Mouse (Mus musculus): ENCODE data around the gene Ewsr1. TPM values are rescaled to one million over a fixed set of nuclear protein-coding genes. Genes with fewer than 3 reads are reported as not detected.
"Not testable (repeated sequence)": the region's sequence is repeated elsewhere in the genome, so short reads cannot be mapped to it uniquely, and the experiment has no call there.

The Ewsr1 gene
- polyA plus RNA-seq, 2 experiments = 357 to 828 TPM

DNA sequence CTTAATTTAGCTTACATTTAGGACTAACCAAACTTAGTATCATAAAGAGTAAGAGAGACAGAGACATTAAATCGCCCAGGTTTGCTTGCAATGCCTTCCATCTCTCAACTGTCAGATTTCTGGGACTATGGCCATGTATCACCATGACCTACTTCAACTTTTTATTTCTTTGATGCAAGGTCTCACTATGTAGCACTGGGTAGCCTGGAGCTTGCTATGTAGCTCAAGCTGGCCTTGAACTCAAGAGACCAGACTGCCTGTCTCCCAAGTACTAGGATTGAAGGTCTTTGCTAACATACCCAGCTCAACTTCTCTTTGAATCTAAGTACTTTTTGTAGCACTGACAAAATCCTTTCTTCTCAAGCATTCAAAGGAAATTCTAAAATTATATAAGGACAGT, 9.9 kb downstream of the Ewsr1 start:
- no peak overlapping the region for H3K27ac ChIP-seq (replicated peaks; ENCODE audit: low read depth, low read length)
- no peaks in the 10 kb centered on the region; the same call in 1 of the 2 replicates for H3K4me1 ChIP-seq (ENCODE audit: control insufficient read depth, insufficient read depth, low read length)
- H3K4me2 ChIP-seq (replicated peaks; ENCODE audit: low read depth, low read length, severe bottlenecking) = no peak overlapping the region
- no peak for DNase-seq (ENCODE audit: low spot score)
- no peak overlapping the region for H3K9ac ChIP-seq (ENCODE audit: low read depth, low read length, severe bottlenecking)
- no peak overlapping the region for H3K4me3 ChIP-seq (replicated peaks; ENCODE audit: low read length)
- H3K36me3 ChIP-seq (ENCODE audit: control insufficient read depth, insufficient read depth, low read length) = peaks cover 86% of the 10 kb centered on the region
- H3K9me3 ChIP-seq (ENCODE audit: control insufficient read depth, low read length) = no peaks in the 10 kb centered on the region
- TF ChIP-seq POLR2A (IDR thresholded peaks at IDR 0.05; ENCODE audit: borderline replicate concordance, extremely low read depth, insufficient read depth, insufficient read length) = no peak
- H3K27me3 ChIP-seq (ENCODE audit: control insufficient read depth, insufficient read depth, low read length) = no peaks in the 10 kb centered on the region
- ATAC-seq (ENCODE audit: low FRiP score, low read depth) = no peak
- WGBS = 89% methylated on average over 1 of the region's 1 CpGs

DNA sequence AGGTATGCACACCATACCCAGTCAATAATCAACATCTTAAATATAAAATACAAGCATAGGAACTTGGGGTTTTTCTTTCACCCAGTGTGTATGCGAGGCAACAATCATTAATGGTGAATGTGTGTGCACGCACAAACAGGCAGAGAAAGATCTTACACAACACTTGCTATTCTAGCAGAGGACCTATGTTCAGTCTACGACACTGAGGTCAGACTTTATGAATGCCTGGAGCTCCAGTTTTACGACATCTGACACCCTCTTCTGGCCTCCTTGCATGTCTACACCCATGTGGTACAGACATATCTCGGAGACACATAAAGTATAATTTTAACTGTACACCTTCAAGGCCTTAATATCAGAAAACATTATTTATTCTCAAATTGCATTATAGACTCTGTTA, 22.2 kb downstream of the Ewsr1 start:
- H3K27ac ChIP-seq (replicated peaks; ENCODE audit: low read depth, low read length); H3K4me1 ChIP-seq (ENCODE audit: control insufficient read depth, insufficient read depth, low read length); H3K4me2 ChIP-seq (replicated peaks; ENCODE audit: low read depth, low read length, severe bottlenecking); H3K9me3 ChIP-seq (ENCODE audit: control insufficient read depth, low read length); H3K9ac ChIP-seq (ENCODE audit: low read depth, low read length, severe bottlenecking); H3K4me3 ChIP-seq (replicated peaks; ENCODE audit: low read length); H3K27me3 ChIP-seq (ENCODE audit: control insufficient read depth, insufficient read depth, low read length); DNase-seq (ENCODE audit: low spot score); ATAC-seq (ENCODE audit: low FRiP score, low read depth): not testable (repeated sequence)
- H3K36me3 ChIP-seq (ENCODE audit: control insufficient read depth, insufficient read depth, low read length) = peaks cover 80% of the 10 kb centered on the region
- 85% methylated on average over 3 of the region's 5 CpGs for WGBS

DNA sequence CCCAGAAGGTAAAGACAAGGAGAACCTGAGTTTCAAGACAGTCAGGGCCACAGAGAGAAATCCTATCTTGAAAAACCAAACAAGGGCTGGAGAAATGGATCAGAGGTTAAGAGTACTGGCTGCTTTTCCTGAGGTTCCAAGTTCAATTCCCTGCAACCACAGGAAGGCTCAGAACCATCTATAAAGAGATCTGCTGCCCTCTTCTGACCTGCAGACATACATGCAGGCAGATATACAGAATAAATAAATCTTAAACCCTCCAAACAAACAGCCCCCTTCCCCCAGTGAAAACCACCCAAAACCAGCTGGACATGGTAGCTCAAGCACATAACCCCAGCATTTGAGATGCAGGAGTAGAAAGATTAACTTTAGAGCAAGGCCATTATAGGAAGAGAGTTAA, 23.3 kb downstream of the Ewsr1 start:
- no peaks in the 10 kb centered on the region for H3K27me3 ChIP-seq (ENCODE audit: control insufficient read depth, insufficient read depth, low read length)
- ATAC-seq (ENCODE audit: low FRiP score, low read depth) (no peak), DNase-seq (ENCODE audit: low spot score) (no peak)
- H3K9ac ChIP-seq (ENCODE audit: low read depth, low read length, severe bottlenecking) = no peak overlapping the region
- H3K4me3 ChIP-seq (replicated peaks; ENCODE audit: low read length) = no peak overlapping the region
- no peaks in the 10 kb centered on the region for H3K9me3 ChIP-seq (ENCODE audit: control insufficient read depth, low read length)
- no peak overlapping the region for H3K27ac ChIP-seq (replicated peaks; ENCODE audit: low read depth, low read length)
- peaks cover 84% of the 10 kb centered on the region for H3K36me3 ChIP-seq (ENCODE audit: control insufficient read depth, insufficient read depth, low read length)
- no peak for TF ChIP-seq POLR2A (IDR thresholded peaks at IDR 0.05; ENCODE audit: borderline replicate concordance, extremely low read depth, insufficient read depth, insufficient read length)
- no peaks in the 10 kb centered on the region for H3K4me1 ChIP-seq (ENCODE audit: control insufficient read depth, insufficient read depth, low read length)
- H3K4me2 ChIP-seq (replicated peaks; ENCODE audit: low read depth, low read length, severe bottlenecking) = no peak overlapping the region

DNA sequence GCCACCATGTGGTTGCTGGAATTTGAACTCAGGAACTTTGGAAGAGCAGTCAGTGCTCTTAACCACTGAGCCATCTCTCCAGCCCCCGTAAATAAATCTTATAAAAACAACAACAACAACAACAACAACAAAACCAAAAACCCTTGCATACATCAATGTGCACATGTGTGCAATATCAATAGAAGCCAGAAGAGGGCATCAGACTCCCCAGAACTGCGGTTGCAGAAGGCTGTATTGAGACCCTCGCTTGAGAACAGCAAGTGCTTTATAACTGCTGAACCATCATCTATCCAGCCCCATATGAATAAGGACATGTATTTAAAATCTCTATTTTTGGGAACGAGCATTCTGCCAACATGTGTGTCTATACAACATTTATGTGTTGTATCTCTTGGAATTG, 24.2 kb downstream of the Ewsr1 start:
- no peak overlapping the region for H3K9ac ChIP-seq (ENCODE audit: low read depth, low read length, severe bottlenecking)
- ATAC-seq (ENCODE audit: low FRiP score, low read depth) (0 out of 2 replicates have a peak, but pooled peaks have one; percentile 38), DNase-seq (ENCODE audit: low spot score) (no peak)
- H3K4me3 ChIP-seq (replicated peaks; ENCODE audit: low read length) = no peak overlapping the region
- no peaks in the 10 kb centered on the region for H3K9me3 ChIP-seq (ENCODE audit: control insufficient read depth, low read length)
- WGBS = 75% methylated on average over 4 of the region's 4 CpGs
- H3K27me3 ChIP-seq (ENCODE audit: control insufficient read depth, insufficient read depth, low read length) = no peaks in the 10 kb centered on the region
- no peaks in the 10 kb centered on the region for H3K4me1 ChIP-seq (ENCODE audit: control insufficient read depth, insufficient read depth, low read length)
- peaks cover 84% of the 10 kb centered on the region for H3K36me3 ChIP-seq (ENCODE audit: control insufficient read depth, insufficient read depth, low read length)
- TF ChIP-seq POLR2A (IDR thresholded peaks at IDR 0.05; ENCODE audit: borderline replicate concordance, extremely low read depth, insufficient read depth, insufficient read length) = no peak
- no peak overlapping the region for H3K27ac ChIP-seq (replicated peaks; ENCODE audit: low read depth, low read length)
- no peak overlapping the region for H3K4me2 ChIP-seq (replicated peaks; ENCODE audit: low read depth, low read length, severe bottlenecking)

DNA sequence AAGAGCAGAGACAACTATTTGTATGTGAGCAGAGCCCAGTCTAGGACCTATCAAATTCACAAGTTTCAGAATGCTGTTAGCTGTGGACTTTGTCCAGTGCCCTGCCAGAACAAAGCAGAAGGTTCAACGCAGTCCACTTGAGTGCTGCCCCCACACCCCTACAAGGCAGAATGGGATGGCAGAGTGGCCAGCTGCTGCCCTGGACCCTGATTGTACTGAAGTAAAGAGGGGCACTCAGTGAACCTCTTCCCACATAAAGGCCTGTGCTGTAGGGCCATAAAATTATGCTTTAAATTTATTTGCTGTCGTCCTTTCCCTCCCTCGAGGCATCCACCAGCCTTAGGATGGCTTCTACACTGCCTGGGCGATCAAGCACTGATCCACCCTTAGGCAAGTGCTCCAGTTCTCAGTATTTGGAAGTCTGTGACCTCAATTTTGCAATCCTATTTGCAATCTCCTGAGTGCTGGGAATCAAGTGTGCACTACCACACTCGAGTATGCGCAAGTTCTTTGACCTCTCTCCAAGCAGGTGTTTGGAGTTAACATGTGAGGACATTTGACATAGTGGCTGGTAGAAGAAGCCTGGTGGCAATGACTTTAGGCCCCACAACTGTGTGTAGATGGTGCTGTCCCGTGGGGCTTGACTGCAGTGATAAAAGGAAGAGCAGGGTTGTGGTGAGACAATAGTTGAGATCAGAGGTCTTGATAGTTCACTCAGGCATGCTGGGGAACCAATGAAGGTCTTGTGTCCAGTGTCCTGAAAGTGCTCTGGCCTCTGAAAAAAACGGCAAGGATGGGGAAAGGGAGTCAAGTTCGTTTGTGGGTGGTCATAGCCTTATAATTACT, 30.7 kb downstream of the Ewsr1 start:
- Histone ChIP-seq H3K4me3 (replicated peaks; ENCODE audit: low read length) (no peak overlapping the region), H3K4me1 (ENCODE audit: control insufficient read depth, insufficient read depth, low read length) (peaks cover 12% of the 10 kb centered on the region; the same call in 1 of the 2 replicates), H3K9ac (ENCODE audit: low read depth, low read length, severe bottlenecking) (no peak overlapping the region), H3K27ac (replicated peaks; ENCODE audit: low read depth, low read length) (no peak overlapping the region), H3K27me3 (ENCODE audit: control insufficient read depth, insufficient read depth, low read length) (peaks cover 6% of the 10 kb centered on the region; the same call in 1 of the 2 replicates), H3K36me3 (ENCODE audit: control insufficient read depth, insufficient read depth, low read length) (peaks cover 60% of the 10 kb centered on the region), H3K9me3 (ENCODE audit: control insufficient read depth, low read length) (no peaks in the 10 kb centered on the region), H3K4me2 (replicated peaks; ENCODE audit: low read depth, low read length, severe bottlenecking) (no peak overlapping the region)
- WGBS = 86% methylated on average over 9 of the region's 9 CpGs
- DNase-seq (ENCODE audit: low spot score) = no peak
- no peak for ATAC-seq (ENCODE audit: low FRiP score, low read depth)
- TF ChIP-seq POLR2A (IDR thresholded peaks at IDR 0.05; ENCODE audit: borderline replicate concordance, extremely low read depth, insufficient read depth, insufficient read length) = no peak
